Mouse (Mus musculus) kidney, postnatal 0 days (tissue): ENCODE measurements at regions not wholly inside any gene's neighbourhood (a gene's known extent, or its start where the extent isn't known, plus 50 kb on each side); places are given as distances from the start of the nearest gene placed in this dataset.

Source experiments
- ATAC-seq: fragments of 200-750 bp; cut with Nextera tagmentation; replicated peaks from 2 replicates; pipeline ENCODE4 v1.8.0; 2017; ENCODE audit warnings: low read depth, moderate number of reproducible peaks, moderate TSS enrichment, moderate library complexity; ENCODE audit not compliant: low FRiP score
- DNase-seq: peaks from one replicate; pipeline ENCODE4 v3.0.0-alpha.2; 2016; ENCODE audit warnings: low spot score
- H3K27ac ChIP-seq: fragments of 300-500 bp; sonication (generic); 2 replicates; pipeline ENCODE4 v1.5.1; 2014; ENCODE audit warnings: mild to moderate bottlenecking
- H3K27me3 ChIP-seq: fragments of 300-500 bp; sonication (generic); 2 replicates; pipeline ENCODE4 v1.6.1; 2014; ENCODE audit warnings: low read length, mixed read lengths; ENCODE audit not compliant: insufficient read depth
- H3K36me3 ChIP-seq: fragments of 300-500 bp; sonication (generic); 2 replicates; pipeline ENCODE4 v1.6.1; 2014; ENCODE audit warnings: low read length, mixed read lengths; ENCODE audit not compliant: insufficient read depth
- H3K4me1 ChIP-seq: fragments of 300-500 bp; sonication (generic); replicated peaks from 2 replicates; pipeline ENCODE4 v1.6.1; 2014; ENCODE audit warnings: antibody characterized with exemption, low read length, mixed read lengths; ENCODE audit not compliant: insufficient read depth
- H3K4me2 ChIP-seq: fragments of 300-500 bp; sonication (generic); 2 replicates; pipeline ENCODE4 v1.6.1; 2014; ENCODE audit warnings: mild to moderate bottlenecking, low read length, moderate library complexity, mixed read lengths
- H3K4me3 ChIP-seq: fragments of 300-500 bp; sonication (generic); replicated peaks from 2 replicates; pipeline ENCODE4 v1.5.1; 2014; ENCODE audit warnings: low read depth, low read length
- H3K9ac ChIP-seq: fragments of 300-500 bp; sonication (generic); 2 replicates; pipeline ENCODE4 v1.6.1; 2014; ENCODE audit warnings: low read depth, low read length
- H3K9me3 ChIP-seq: fragments of 300-500 bp; sonication (generic); replicated peaks from 2 replicates; pipeline ENCODE4 v1.6.1; 2016; ENCODE audit warnings: low read length, inconsistent platforms, mixed read lengths
- CTCF ChIP-seq: IDR thresholded peaks from 2 replicates; pipeline ENCODE4 v1.5.1; 2016; ENCODE audit warnings: antibody characterized with exemption, low read depth, mild to moderate bottlenecking, moderate library complexity
- WGBS: fragments of 180-500 bp; shearing (Covaris S2); extraction: QIAGEN DNeasy Blood & Tissue Kit; methylation state at CpG from one replicate; pipeline ENCODE4 v1.1.7; 2014; 5-methylcytosine and 5-hydroxymethylcytosine counted together

GRCm38 (mm10) chr10:126186086-126186485 lies 220.1 kb downstream of the Lrig3 start:
- H3K9ac ChIP-seq, result no peak overlapping the region
- no peak for TF ChIP-seq CTCF
- no peak for DNase-seq
- no peak overlapping the region for H3K4me3 ChIP-seq
- no peak overlapping the region for H3K4me2 ChIP-seq
- H3K27me3 ChIP-seq, result no peaks in the 10 kb centered on the region
- no peaks in the 10 kb centered on the region for H3K4me1 ChIP-seq
- no peaks in the 10 kb centered on the region for H3K9me3 ChIP-seq
- no peak overlapping the region for H3K27ac ChIP-seq
- 86% methylated on average over 10 of the region's 10 CpGs for WGBS
- no peaks in the 10 kb centered on the region for H3K36me3 ChIP-seq
- no peak for ATAC-seq

- H3K36me3 ChIP-seq, result no peaks in the 10 kb centered on the region
- ATAC-seq (no peak), DNase-seq (no peak)
- H3K27me3 ChIP-seq, result no peaks in the 10 kb centered on the region
- H3K27ac ChIP-seq, result no peak overlapping the region
- no peak overlapping the region for H3K4me2 ChIP-seq
- H3K9me3 ChIP-seq, result no peaks in the 10 kb centered on the region
- TF ChIP-seq CTCF, result no peak
- 78% methylated on average over 10 of the region's 10 CpGs for WGBS
- H3K4me1 ChIP-seq, result no peaks in the 10 kb centered on the region
- H3K9ac ChIP-seq, result no peak overlapping the region
- H3K4me3 ChIP-seq, result no peak overlapping the region
Observed at GRCm38 (mm10) chr10:126189001-126189400, 223.0 kb downstream of the Lrig3 start.
